Mouse (Mus musculus): ENCODE results near the gene Dock1. TPM values are rescaled to one million over a fixed set of nuclear protein-coding genes. Genes with fewer than 3 reads are reported as not detected.

The Dock1 gene
- total and polyA plus RNA-seq, 3 experiments = not detected

DNA sequence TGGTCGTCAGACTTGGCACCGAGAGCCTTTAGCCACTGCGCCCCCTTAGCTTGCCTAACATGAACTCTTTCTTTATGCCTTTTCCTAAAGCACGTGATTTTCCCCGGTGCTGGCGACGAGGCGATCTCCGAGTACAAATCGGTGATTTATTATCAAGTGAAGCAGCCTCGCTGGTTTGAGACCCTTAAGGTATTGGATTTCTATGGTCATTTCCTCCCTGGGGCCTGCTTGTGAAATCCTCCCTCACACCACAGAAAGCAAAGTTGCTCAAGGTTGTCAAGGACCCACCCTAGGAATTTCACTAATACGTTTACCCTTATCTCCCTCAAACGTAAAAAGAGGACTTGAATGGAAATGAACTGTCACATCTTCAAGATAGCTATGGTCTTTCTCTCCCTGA is 94.7 kb downstream of the Dock1 start:
- Histone ChIP-seq H3K79me2 (replicated peaks; ENCODE audit: control insufficient read depth, extremely low read depth, insufficient read depth, poor library complexity, severe bottlenecking) (no peaks in the 10 kb centered on the region), H3K36me3 (replicated peaks in 1 of 2; ENCODE audit: control insufficient read depth in 1 of 2, insufficient read depth in 1 of 2, low read length in 1 of 2) (no peaks in the 10 kb centered on the region), H3K4me1 (ENCODE audit: control insufficient read depth in 1 of 2, insufficient read depth in 2 of 2) (no peaks in the 10 kb centered on the region), H3K9me3 (replicated peaks; ENCODE audit: low read length) (peaks cover 95% of the 10 kb centered on the region), H3K27me3 (replicated peaks) (no peaks in the 10 kb centered on the region), H3K4me2 (ENCODE audit: insufficient read depth, low read depth, poor library complexity, severe bottlenecking) (no peak overlapping the region), H3K27ac (ENCODE audit: insufficient read depth, low read depth) (no peak overlapping the region), H3K9ac (ENCODE audit: insufficient read depth, low read depth) (no peak overlapping the region), H3K4me3 (replicated peaks in 1 of 3; ENCODE audit: low read depth in 2 of 3, low read length in 2 of 3, poor library complexity in 1 of 3) (no peak overlapping the region)
- in situ Hi-C loops (cut with MboI; ENCODE audit: low pct_ligation_motif_present, low pct_unique_long_range_greater_than_20kb, low sequenced_read_pairs) (no loop called here), dilution Hi-C loops (cut with MboI; ENCODE audit: extremely low pct_ligation_motif_present, extremely low pct_unique_long_range_greater_than_20kb, low sequenced_read_pairs) (no loop called here)
- DNase-seq (ENCODE audit: extremely low read depth) = no peak
- TF ChIP-seq NRF1 (IDR thresholded peaks at IDR 0.05; ENCODE audit: low read depth, low read length) = no peak
- no peak for TF ChIP-seq RCOR1 (conservative IDR thresholded peaks at IDR 0.05; ENCODE audit: low read depth, low read length)
- no peak for TF ChIP-seq MAFK (IDR thresholded peaks at IDR 0.05; ENCODE audit: insufficient replicate concordance, low read length)
- TF ChIP-seq ZC3H11A (IDR thresholded peaks at IDR 0.05; ENCODE audit: low read depth, low read length) = no peak

GRCm38 (mm10) chr7:134771314-134771713 is 100.9 kb downstream of the Dock1 start:
- Histone ChIP-seq H3K27ac (ENCODE audit: insufficient read depth, low read depth) (no peak overlapping the region), H3K4me2 (ENCODE audit: insufficient read depth, low read depth, poor library complexity, severe bottlenecking) (no peak overlapping the region), H3K27me3 (replicated peaks) (no peaks in the 10 kb centered on the region), H3K36me3 (replicated peaks in 1 of 2; ENCODE audit: control insufficient read depth in 1 of 2, insufficient read depth in 1 of 2, low read length in 1 of 2) (no peaks in the 10 kb centered on the region), H3K9me3 (replicated peaks; ENCODE audit: low read length) (peaks cover 92% of the 10 kb centered on the region), H3K4me3 (replicated peaks in 1 of 3; ENCODE audit: low read depth in 2 of 3, low read length in 2 of 3, poor library complexity in 1 of 3) (no peak overlapping the region), H3K79me2 (replicated peaks; ENCODE audit: control insufficient read depth, extremely low read depth, insufficient read depth, poor library complexity, severe bottlenecking) (no peaks in the 10 kb centered on the region), H3K9ac (ENCODE audit: insufficient read depth, low read depth) (no peak overlapping the region), H3K4me1 (ENCODE audit: control insufficient read depth in 1 of 2, insufficient read depth in 2 of 2) (no peaks in the 10 kb centered on the region)
- dilution Hi-C loops (cut with MboI; ENCODE audit: extremely low pct_ligation_motif_present, extremely low pct_unique_long_range_greater_than_20kb, low sequenced_read_pairs) (no loop called here), in situ Hi-C loops (cut with MboI; ENCODE audit: low pct_ligation_motif_present, low pct_unique_long_range_greater_than_20kb, low sequenced_read_pairs) (no loop called here)
- TF ChIP-seq ZC3H11A (IDR thresholded peaks at IDR 0.05; ENCODE audit: low read depth, low read length) = no peak
- no peak for TF ChIP-seq NRF1 (IDR thresholded peaks at IDR 0.05; ENCODE audit: low read depth, low read length)
- no peak for TF ChIP-seq HCFC1 (IDR thresholded peaks at IDR 0.05; ENCODE audit: low read depth, low read length)
- TF ChIP-seq PAX5 (IDR thresholded peaks at IDR 0.05; ENCODE audit: low read length) = no peak
- no peak for TF ChIP-seq ZKSCAN1 (IDR thresholded peaks at IDR 0.05; ENCODE audit: borderline replicate concordance, low read depth, low read length)
- no peak for TF ChIP-seq NELFE (IDR thresholded peaks at IDR 0.05; ENCODE audit: low read depth, low read length)
- no peak for TF ChIP-seq MAZ (IDR thresholded peaks at IDR 0.05; ENCODE audit: low read depth, low read length)
- no peak for DNase-seq (ENCODE audit: extremely low read depth)

- dilution Hi-C loops (cut with MboI; ENCODE audit: extremely low pct_ligation_motif_present, extremely low pct_unique_long_range_greater_than_20kb, low sequenced_read_pairs) = no loop called here
- Histone ChIP-seq H3K27ac (ENCODE audit: insufficient read depth, low read depth) (no peak overlapping the region), H3K9me3 (replicated peaks; ENCODE audit: low read length) (peaks cover 86% of the 10 kb centered on the region), H3K4me2 (ENCODE audit: insufficient read depth, low read depth, poor library complexity, severe bottlenecking) (no peak overlapping the region), H3K27me3 (replicated peaks) (no peaks in the 10 kb centered on the region), H3K79me2 (replicated peaks; ENCODE audit: control insufficient read depth, extremely low read depth, insufficient read depth, poor library complexity, severe bottlenecking) (no peaks in the 10 kb centered on the region), H3K4me1 (ENCODE audit: control insufficient read depth in 1 of 2, insufficient read depth in 2 of 2) (no peaks in the 10 kb centered on the region), H3K4me3 (replicated peaks in 1 of 3; ENCODE audit: low read depth in 2 of 3, low read length in 2 of 3, poor library complexity in 1 of 3) (no peak overlapping the region), H3K9ac (ENCODE audit: insufficient read depth, low read depth) (no peak overlapping the region), H3K36me3 (replicated peaks in 1 of 2; ENCODE audit: control insufficient read depth in 1 of 2, insufficient read depth in 1 of 2, low read length in 1 of 2) (no peaks in the 10 kb centered on the region)
- in situ Hi-C loops (cut with MboI; ENCODE audit: low pct_ligation_motif_present, low pct_unique_long_range_greater_than_20kb, low sequenced_read_pairs) = no loop called here
- DNase-seq (ENCODE audit: extremely low read depth) = no peak
- no peak for TF ChIP-seq MAFK (IDR thresholded peaks at IDR 0.05; ENCODE audit: insufficient replicate concordance, low read length)
- TF ChIP-seq NELFE (IDR thresholded peaks at IDR 0.05; ENCODE audit: low read depth, low read length) = no peak
- no peak for TF ChIP-seq CTCF (conservative IDR thresholded peaks at IDR 0.05 in 1 of 2, IDR thresholded peaks at IDR 0.05 in 1 of 2; ENCODE audit: low read depth in 2 of 2, low read length in 2 of 2)
- TF ChIP-seq IRF4 (IDR thresholded peaks at IDR 0.05; ENCODE audit: low read depth, low read length) = no peak
- no peak for TF ChIP-seq ZC3H11A (IDR thresholded peaks at IDR 0.05; ENCODE audit: low read depth, low read length)
- no peak for TF ChIP-seq JUND (conservative IDR thresholded peaks at IDR 0.05; ENCODE audit: low read depth, low read length)
- no peak for TF ChIP-seq GABPA (IDR thresholded peaks at IDR 0.05; ENCODE audit: insufficient replicate concordance, low read depth, low read length)
- no peak for TF ChIP-seq CHD1 (IDR thresholded peaks at IDR 0.05; ENCODE audit: low read depth, low read length)
- TF ChIP-seq ZKSCAN1 (IDR thresholded peaks at IDR 0.05; ENCODE audit: borderline replicate concordance, low read depth, low read length) = no peak
- no peak for TF ChIP-seq E2F4 (IDR thresholded peaks at IDR 0.05; ENCODE audit: insufficient replicate concordance, low read depth, low read length)
- TF ChIP-seq HCFC1 (IDR thresholded peaks at IDR 0.05; ENCODE audit: low read depth, low read length) = no peak
- no peak for TF ChIP-seq UBTF (IDR thresholded peaks at IDR 0.05; ENCODE audit: low read depth, low read length)
- TF ChIP-seq MEF2A (IDR thresholded peaks at IDR 0.05; ENCODE audit: borderline replicate concordance, low read depth, low read length) = no peak
Observed at GRCm38 (mm10) chr7:134772363-134772762, 101.9 kb downstream of the Dock1 start.

Measured in CH12.LX (cell line).